Mouse (Mus musculus): ENCODE measurements around the gene Gm16506. TPM values are rescaled to one million over a fixed set of nuclear protein-coding genes. Genes with fewer than 3 reads are reported as not detected.
"Not testable (repeated sequence)": the region's sequence is repeated elsewhere in the genome, so short reads cannot be mapped to it uniquely, and the experiment has no call there.

Gene Gm16506
- polyA plus RNA-seq (2014; fragmentation: Nextera tagmentation; extraction: Ambion mirVana), result not detected in 2 replicates

DNA sequence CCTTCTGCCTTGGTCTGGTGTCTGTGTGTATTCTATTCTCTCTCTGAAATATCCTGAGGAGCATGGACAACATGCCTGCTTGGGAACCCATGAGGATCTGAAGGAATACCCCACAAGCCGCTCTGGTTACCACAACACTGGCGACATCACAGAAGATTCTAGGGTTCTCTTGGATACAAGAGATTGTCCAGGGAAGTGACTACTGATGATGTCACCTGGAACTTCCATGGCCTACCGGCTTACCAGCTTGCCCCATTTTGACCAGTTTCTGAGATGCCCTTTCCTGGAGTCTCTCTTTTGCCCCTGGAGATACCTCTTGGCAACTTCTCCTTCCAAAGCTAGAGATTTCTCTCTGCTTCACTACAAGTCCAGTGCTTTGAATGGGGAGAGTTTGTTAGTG, at the start of gene Gm16506:
Gene Gm16506, minus strand, starts transcription at position 101 of the 400 bp plus-strand sequence.
- H3K4me3 ChIP-seq (ENCODE audit: low read depth, low read length); H3K27me3 ChIP-seq (ENCODE audit: control insufficient read depth, insufficient read depth, low read length); H3K4me1 ChIP-seq (ENCODE audit: control insufficient read depth, insufficient read depth, low read length); H3K27ac ChIP-seq (ENCODE audit: low read depth, low read length); H3K4me2 ChIP-seq (ENCODE audit: low read depth, low read length); H3K36me3 ChIP-seq (ENCODE audit: control insufficient read depth, insufficient read depth, low read length); H3K9me3 ChIP-seq (ENCODE audit: control insufficient read depth, low read length); ATAC-seq (ENCODE audit: low read depth); H3K9ac ChIP-seq (replicated peaks; ENCODE audit: low read depth, low read length): not testable (repeated sequence)
- WGBS, result 100% methylated on average over 1 of the region's 3 CpGs

DNA sequence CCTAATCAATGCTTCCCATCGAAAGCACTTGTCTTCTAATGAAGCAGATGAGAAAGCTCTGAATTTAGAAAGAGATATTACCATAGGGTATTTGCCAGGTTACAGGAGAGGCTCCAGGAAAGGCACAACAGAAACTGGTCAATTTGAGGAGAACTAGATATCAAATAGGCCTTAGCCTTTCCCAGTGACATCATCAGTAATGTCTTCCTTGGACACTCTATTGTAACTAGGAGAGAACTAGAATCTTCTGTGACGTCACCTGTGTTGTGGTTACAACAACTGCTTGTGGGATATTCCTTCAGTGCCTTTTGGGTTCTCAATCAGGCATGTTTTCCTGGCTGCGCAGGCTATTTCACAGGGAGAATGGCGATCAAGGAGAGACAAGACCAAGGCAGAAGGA, 20.3 kb upstream of the Gm16506 start, which contains the start of gene Gm6526:
Gene Gm6526, plus strand, starts transcription at position 301 of the 400 bp plus-strand sequence.
- ATAC-seq (ENCODE audit: low read depth); H3K36me3 ChIP-seq (ENCODE audit: control insufficient read depth, insufficient read depth, low read length); H3K9me3 ChIP-seq (ENCODE audit: control insufficient read depth, low read length); H3K4me1 ChIP-seq (ENCODE audit: control insufficient read depth, insufficient read depth, low read length); H3K9ac ChIP-seq (replicated peaks; ENCODE audit: low read depth, low read length); H3K4me2 ChIP-seq (ENCODE audit: low read depth, low read length); H3K27ac ChIP-seq (ENCODE audit: low read depth, low read length); H3K4me3 ChIP-seq (ENCODE audit: low read depth, low read length); H3K27me3 ChIP-seq (ENCODE audit: control insufficient read depth, insufficient read depth, low read length): not testable (repeated sequence)
- 89% methylated on average over 4 of the region's 4 CpGs for WGBS

GRCm38 (mm10) chr14:43697621-43698020, 29.7 kb downstream of the Gm16506 start, which contains the start of gene Gm7324:
TSS of gene Gm7324 (plus strand) at chr14:43697828.
- H3K36me3 ChIP-seq (ENCODE audit: control insufficient read depth, insufficient read depth, low read length); H3K27ac ChIP-seq (ENCODE audit: low read depth, low read length); H3K4me2 ChIP-seq (ENCODE audit: low read depth, low read length); H3K4me3 ChIP-seq (ENCODE audit: low read depth, low read length); H3K9me3 ChIP-seq (ENCODE audit: control insufficient read depth, low read length); ATAC-seq (ENCODE audit: low read depth); H3K4me1 ChIP-seq (ENCODE audit: control insufficient read depth, insufficient read depth, low read length); H3K9ac ChIP-seq (replicated peaks; ENCODE audit: low read depth, low read length); H3K27me3 ChIP-seq (ENCODE audit: control insufficient read depth, insufficient read depth, low read length): not testable (repeated sequence)
- WGBS, result 94% methylated on average over 4 of the region's 4 CpGs

DNA sequence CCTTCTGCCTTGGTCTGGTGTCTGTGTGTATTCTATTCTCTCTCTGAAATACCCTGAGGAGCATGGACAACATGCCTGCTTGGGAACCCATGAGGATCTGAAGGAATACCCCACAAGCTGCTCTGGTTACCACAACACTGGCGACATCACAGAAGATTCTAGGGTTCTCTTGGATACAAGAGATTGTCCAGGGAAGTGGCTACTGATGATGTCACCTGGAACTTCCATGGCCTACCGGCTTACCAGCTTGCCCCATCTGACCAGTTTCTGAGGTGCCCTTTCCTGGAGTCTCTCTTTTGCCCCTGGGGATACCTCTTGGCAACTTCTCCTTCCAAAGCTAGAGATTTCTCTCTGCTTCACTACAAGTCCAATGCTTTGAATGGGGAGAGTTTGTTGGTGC, 50.2 kb downstream of the Gm16506 start, which contains the start of gene Gm8165:
Gene Gm8165, minus strand, starts transcription at position 101 of the 400 bp plus-strand sequence.
- H3K4me2 ChIP-seq (ENCODE audit: low read depth, low read length); H3K36me3 ChIP-seq (ENCODE audit: control insufficient read depth, insufficient read depth, low read length); ATAC-seq (ENCODE audit: low read depth); H3K27me3 ChIP-seq (ENCODE audit: control insufficient read depth, insufficient read depth, low read length); H3K9me3 ChIP-seq (ENCODE audit: control insufficient read depth, low read length); H3K4me1 ChIP-seq (ENCODE audit: control insufficient read depth, insufficient read depth, low read length); H3K4me3 ChIP-seq (ENCODE audit: low read depth, low read length); H3K27ac ChIP-seq (ENCODE audit: low read depth, low read length); H3K9ac ChIP-seq (replicated peaks; ENCODE audit: low read depth, low read length): not testable (repeated sequence)
- WGBS, result no CpG with 5 or more reads among the region's 2 CpGs

Other genes with a start within 250 kb of the Gm16506 start
- not detected in 2 replicates for gene Gm5799, start 183.9 kb downstream of the Gm16506 start, polyA plus RNA-seq (2014; fragmentation: Nextera tagmentation; extraction: Ambion mirVana)
- gene Gm17654, start 148.3 kb downstream of the Gm16506 start, polyA plus RNA-seq (2014; fragmentation: Nextera tagmentation; extraction: Ambion mirVana), result not detected in 2 replicates
- gene Gm10375, start 119.5 kb downstream of the Gm16506 start, polyA plus RNA-seq (2014; fragmentation: Nextera tagmentation; extraction: Ambion mirVana), result not detected in 2 replicates
- not detected in 2 replicates for gene Gm8165, start 50.3 kb downstream of the Gm16506 start, polyA plus RNA-seq (2014; fragmentation: Nextera tagmentation; extraction: Ambion mirVana)
- 0.50 and 1.1 TPM in 2 replicates for gene Gm7324, start 29.7 kb downstream of the Gm16506 start, polyA plus RNA-seq (2014; fragmentation: Nextera tagmentation; extraction: Ambion mirVana)
- not detected in 2 replicates for gene Gm6526, start 20.4 kb upstream of the Gm16506 start, polyA plus RNA-seq (2014; fragmentation: Nextera tagmentation; extraction: Ambion mirVana)
- not detected in 2 replicates for gene Gm8180, start 57.3 kb upstream of the Gm16506 start, polyA plus RNA-seq (2014; fragmentation: Nextera tagmentation; extraction: Ambion mirVana)
- gene Ear1, start 148.0 kb upstream of the Gm16506 start, polyA plus RNA-seq (2014; fragmentation: Nextera tagmentation; extraction: Ambion mirVana), result not detected in 2 replicates
- gene Ear10, start 196.1 kb upstream of the Gm16506 start, polyA plus RNA-seq (2014; fragmentation: Nextera tagmentation; extraction: Ambion mirVana), result not detected in 2 replicates
- gene Gm8113, start 197.9 kb upstream of the Gm16506 start, polyA plus RNA-seq (2014; fragmentation: Nextera tagmentation; extraction: Ambion mirVana), result 7.5 and 7.9 TPM in 2 replicates
- gene Ang5, start 229.6 kb upstream of the Gm16506 start, polyA plus RNA-seq (2014; fragmentation: Nextera tagmentation; extraction: Ambion mirVana), result not detected in 2 replicates